Mouse (Mus musculus): Measurements from ENCODE around the gene Sowahb. TPM values are rescaled to one million over a fixed set of nuclear protein-coding genes. Genes with fewer than 3 reads are reported as not detected.

The Sowahb gene
- total RNA-seq (2021) = under 1 TPM; 0.85 to 0.90 TPM
- long read RNA-seq, experiment 1, partial matches to known transcripts = 0 of 1 reads
- long read RNA-seq, experiment 1, other reads (novel, unspliced or antisense) = 0 of 1 reads
- long read RNA-seq, experiment 2, partial matches to known transcripts = 0 of 1 reads
- long read RNA-seq, experiment 2, other reads (novel, unspliced or antisense) = 0 of 1 reads

GRCm38 (mm10) chr5:93044584-93045370, at the start of gene Sowahb:
TSS of gene Sowahb (minus strand) at chr5:93045022.
- DNase-seq (ENCODE audit: low spot score in 2 of 2) = no peak

- peak in 1 of 2 experiments; percentile 23 for DNase-seq (ENCODE audit: low spot score in 2 of 2)
Observed at GRCm38 (mm10) chr5:93093638-93094527, 49.1 kb upstream of the Sowahb start.

GRCm38 (mm10) chr5:93092857-93093622, 48.2 kb upstream of the Sowahb start, which contains the start of gene Sept11:
TSS of gene Sept11 (plus strand) at chr5:93093437.
- peak; percentile 81 to 92 for DNase-seq (ENCODE audit: low spot score in 2 of 2)

GRCm38 (mm10) chr5:93092147-93092781, 47.4 kb upstream of the Sowahb start:
- no peak for DNase-seq (ENCODE audit: low spot score in 2 of 2)

- DNase-seq (ENCODE audit: low spot score in 2 of 2) = no peak
Observed at GRCm38 (mm10) chr5:93091266-93091665, 46.4 kb upstream of the Sowahb start.

GRCm38 (mm10) chr5:93085900-93086299, 41.1 kb upstream of the Sowahb start:
- DNase-seq (ENCODE audit: low spot score in 2 of 2) = no peak

- DNase-seq (ENCODE audit: low spot score in 2 of 2) = no peak
Observed at GRCm38 (mm10) chr5:93085015-93085598, 40.3 kb upstream of the Sowahb start.

GRCm38 (mm10) chr5:93079596-93079995, 34.8 kb upstream of the Sowahb start:
- DNase-seq (ENCODE audit: low spot score in 2 of 2) = no peak

- no peak for DNase-seq (ENCODE audit: low spot score in 2 of 2)
Observed at GRCm38 (mm10) chr5:93077661-93078323, 33.0 kb upstream of the Sowahb start.

- no peak for DNase-seq (ENCODE audit: low spot score in 2 of 2)
Observed at GRCm38 (mm10) chr5:93060865-93061264, 16.0 kb upstream of the Sowahb start.

- no peak for DNase-seq (ENCODE audit: low spot score in 2 of 2)
Observed at GRCm38 (mm10) chr5:93053606-93054397, 9.0 kb upstream of the Sowahb start.

- DNase-seq (ENCODE audit: low spot score in 2 of 2) = no peak
Observed at GRCm38 (mm10) chr5:93051951-93052350, 7.1 kb upstream of the Sowahb start.

- DNase-seq (ENCODE audit: low spot score in 2 of 2) = no peak
Observed at GRCm38 (mm10) chr5:93051041-93051440, 6.2 kb upstream of the Sowahb start.

- DNase-seq (ENCODE audit: low spot score in 2 of 2) = no peak
Observed at GRCm38 (mm10) chr5:93049971-93050370, 5.1 kb upstream of the Sowahb start.

GRCm38 (mm10) chr5:93048481-93049240, 3.8 kb upstream of the Sowahb start:
- no peak for DNase-seq (ENCODE audit: low spot score in 2 of 2)

- DNase-seq (ENCODE audit: low spot score in 2 of 2) = no peak
Observed at GRCm38 (mm10) chr5:93046306-93046845, 1.6 kb upstream of the Sowahb start.

GRCm38 (mm10) chr5:93045371-93045714, 521 bp upstream of the Sowahb start:
- no peak for DNase-seq (ENCODE audit: low spot score in 2 of 2)
